Mouse (Mus musculus) lung, postnatal 4 days (tissue): Measurements from ENCODE around the gene Ces1d.

ENCODE experiments used
- DNase-seq, 2 experiments: peaks; one replicate each; pipeline ENCODE4 v3.0.0; 2021

The Ces1d gene

DNA sequence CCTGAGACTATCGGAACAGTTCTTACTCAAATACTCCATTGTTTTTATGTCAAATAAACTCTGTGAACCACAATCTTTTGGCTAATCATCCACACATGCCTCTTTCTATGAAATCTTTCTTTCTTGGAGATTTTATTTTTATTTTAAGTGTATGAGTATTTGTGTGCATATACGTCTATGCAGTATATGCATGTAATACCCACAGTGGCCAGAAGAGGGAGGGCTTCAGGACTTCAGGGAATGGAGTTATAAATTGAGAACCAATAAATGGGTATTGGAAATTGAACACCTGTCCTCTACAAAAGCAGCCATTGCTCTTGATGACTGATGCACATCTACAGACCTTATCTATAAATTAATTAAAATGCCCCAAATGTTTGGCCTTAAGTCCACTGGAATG, 65.4 kb downstream of the Ces1d start:
- DNase-seq = no peak

DNA sequence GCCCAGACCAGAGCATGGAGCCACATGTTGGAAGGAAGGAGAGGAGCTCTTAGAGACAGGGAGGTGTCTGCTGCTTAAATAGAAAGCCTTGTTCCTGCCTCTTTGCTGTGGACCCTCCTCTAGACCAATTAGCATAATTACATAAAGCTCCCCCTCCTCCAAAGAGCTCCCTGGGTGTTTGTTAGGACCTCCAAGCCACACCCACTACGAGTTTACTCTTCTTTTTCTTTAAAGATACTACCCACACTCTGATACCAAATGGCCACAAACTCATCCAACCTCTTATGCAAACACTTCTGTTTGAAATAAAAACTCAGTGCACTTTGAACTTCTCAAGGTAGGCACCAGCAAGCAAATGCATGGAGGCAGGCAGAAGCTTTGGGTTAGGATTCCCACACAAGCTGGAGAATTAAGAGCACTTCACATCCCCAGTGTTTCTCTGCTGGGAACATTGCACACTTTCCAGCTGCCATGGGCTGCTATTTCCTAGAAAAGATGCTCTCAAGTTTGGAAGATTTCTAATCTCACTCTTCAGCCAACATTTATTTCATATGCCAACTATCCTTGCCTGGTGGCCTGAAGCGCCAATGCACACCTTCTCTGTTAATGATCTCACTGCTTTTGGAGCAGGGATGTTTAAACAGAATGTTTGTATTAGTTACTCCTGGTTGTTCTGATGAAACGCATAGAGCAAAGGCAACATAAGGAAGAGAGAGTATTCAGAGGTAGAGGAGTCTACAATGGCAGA, 66.2 kb downstream of the Ces1d start, which contains the start of gene Ces1c:
TSS of gene Ces1c (minus strand) at position 51 of the 748 bp plus-strand sequence.
- no peak for DNase-seq

DNA sequence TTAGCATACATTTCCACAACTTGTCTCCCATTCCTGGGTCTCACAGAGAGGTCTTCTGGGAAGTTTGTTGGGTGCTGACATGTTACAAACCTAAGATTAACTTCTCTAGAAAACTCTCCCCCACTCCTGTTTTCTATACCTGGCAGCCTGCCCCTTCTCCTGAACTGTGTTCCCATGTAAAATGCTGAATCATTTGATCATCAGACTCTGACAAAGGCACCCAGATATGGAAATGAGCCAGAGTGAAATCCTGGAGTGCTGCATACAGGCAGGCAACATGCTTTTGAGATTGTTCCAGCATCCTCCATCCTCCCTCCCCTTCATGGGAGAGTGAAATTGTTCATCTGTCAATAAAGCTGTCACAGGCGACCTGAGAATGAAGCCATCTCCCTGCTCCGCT, 71.2 kb downstream of the Ces1d start:
- DNase-seq = no peak

DNA sequence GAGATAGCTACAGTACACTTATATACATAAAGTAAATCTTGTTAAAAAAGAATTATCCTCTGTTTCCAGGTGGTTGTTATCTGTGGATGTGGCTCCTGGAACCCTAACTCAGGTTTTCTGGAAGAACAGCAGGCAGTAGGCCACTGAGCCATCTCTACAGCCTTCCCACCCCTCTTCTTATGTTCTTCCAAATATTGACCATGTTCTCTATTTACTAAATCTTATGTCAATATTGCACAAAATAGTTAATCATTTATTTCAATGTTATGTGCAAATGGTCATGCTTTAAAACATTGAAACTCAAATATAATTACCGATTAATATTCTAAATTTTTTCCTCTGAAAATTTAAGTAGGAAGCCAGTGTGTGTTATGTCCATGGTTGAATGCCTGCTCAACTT, 75.6 kb downstream of the Ces1d start:
- DNase-seq = no peak
